Mouse (Mus musculus) kidney, adult 9 months (tissue): ENCODE results near the gene Sptlc2.
"Not testable (repeated sequence)": the region's sequence is repeated elsewhere in the genome, so short reads cannot be mapped to it uniquely, and the experiment has no call there.

ENCODE experiments used
- DNase-seq: peaks from one replicate; pipeline ENCODE4 v3.0.0; 2022

Gene Sptlc2

DNA sequence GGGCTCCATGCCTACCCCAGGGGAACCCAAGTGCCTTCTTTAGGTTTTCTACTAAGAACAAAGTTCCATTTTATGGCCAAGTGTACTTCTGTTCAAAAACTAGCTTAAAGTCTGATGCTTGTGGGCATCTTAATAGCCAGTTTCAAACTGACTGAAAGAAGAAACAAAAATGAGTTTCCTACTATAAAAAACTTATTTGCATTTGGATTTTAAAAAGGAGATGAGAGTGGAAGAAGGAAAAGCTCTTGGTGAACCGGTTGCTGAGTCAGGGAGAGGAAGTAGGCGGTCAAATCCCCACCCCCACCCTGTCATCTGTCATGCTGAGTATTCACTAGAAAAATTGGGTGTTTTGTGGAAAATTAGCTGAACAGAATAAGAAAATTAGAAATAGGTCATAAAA, 57.9 kb downstream of the Sptlc2 start:
- no peak for DNase-seq

DNA sequence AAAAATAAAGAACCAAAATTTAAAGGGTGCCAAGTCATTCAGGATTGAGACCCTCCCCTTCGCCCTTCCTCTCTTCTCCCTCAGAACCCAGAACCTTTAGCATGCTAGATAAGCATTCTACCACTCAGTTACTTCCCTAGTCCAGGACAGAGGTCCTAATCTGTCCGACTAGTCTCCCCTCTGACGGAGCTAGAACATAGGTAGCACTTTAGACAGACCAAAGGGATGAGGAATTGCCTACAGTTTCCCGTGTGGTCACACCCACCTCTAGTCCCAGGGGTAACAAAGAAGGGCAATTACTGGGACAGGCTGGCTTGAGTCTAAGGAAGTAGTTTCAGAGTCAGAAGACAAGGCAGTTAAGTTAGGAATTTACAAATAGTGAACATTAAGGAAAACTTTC, 60.1 kb downstream of the Sptlc2 start:
- DNase-seq, result no peak

DNA sequence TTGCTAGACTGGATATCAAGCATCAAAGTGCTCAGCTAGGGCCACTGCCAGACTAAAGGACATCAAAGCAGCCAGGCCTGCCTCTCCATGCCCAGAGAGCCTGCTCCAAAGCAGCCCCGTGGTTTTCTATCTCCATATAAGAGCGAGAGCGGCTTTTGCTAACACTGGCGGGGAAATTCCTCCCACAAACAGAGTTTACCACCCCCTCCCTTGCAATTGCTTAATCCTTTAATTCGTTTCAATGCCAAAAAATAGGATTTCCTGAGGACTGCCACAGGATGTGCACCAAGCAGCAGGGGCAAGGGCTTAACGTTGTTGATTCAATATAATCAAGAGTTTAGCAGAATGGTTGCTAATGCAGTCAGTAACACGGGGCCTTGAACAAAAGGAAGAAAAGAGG, 60.5 kb downstream of the Sptlc2 start:
- DNase-seq, result no peak

DNA sequence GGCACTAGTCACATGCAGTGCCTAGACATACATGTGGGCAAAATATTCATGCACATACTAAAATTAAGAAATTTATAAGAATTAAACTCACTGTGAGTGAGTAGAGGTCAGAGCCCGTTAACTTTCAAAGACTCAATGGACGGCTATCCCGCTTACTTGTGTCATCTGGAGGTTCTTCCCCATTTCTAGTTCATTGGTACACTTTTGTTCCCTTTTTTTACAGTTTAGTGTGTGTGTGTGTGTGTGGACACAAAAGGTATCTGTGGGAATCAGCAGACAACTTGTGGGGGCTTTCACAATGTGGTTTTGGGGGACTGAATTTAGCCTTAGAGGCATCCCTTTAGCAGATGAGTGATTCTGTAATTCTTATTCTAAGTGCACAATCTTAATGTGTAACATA, 62.7 kb downstream of the Sptlc2 start:
- DNase-seq, result no peak

DNA sequence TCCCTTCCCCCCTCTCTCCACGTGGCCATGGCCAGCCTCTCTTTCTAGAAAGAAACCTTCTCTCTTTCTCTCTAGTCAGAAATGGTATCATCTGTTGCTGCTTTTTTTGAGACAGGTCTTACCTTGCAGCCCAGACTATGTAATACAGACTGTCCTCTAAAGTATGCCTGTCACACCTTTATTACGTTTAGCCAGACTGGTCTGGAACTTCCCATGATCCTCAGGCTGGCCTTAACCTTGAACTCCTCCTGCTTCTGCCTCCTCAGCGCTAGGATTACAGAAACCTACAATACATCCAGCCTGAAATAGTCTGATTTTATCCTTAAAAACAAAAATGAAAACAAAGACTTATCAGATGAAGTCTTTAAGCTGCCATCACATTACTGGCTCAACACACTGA, 68.9 kb downstream of the Sptlc2 start:
- no peak for DNase-seq

DNA sequence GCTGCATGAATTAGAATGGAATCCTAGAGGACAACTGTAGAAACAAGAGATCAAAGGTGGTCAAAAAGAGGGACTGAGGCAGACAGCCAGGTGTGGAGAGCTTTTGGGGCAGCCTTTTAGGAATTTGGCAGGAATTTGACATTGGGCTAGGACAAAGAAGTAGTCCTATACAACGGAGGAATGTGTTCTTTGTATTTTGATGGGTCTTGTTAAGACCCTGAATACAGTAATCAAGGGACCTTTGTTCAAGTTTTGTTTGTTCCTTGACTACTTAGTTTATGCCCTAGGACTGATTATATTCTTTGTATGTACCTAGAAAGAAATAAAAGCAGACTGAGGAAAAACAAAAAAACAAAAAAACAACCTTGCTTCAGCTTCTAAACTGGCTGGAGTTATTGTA, 70.2 kb downstream of the Sptlc2 start:
- DNase-seq, result no peak

DNA sequence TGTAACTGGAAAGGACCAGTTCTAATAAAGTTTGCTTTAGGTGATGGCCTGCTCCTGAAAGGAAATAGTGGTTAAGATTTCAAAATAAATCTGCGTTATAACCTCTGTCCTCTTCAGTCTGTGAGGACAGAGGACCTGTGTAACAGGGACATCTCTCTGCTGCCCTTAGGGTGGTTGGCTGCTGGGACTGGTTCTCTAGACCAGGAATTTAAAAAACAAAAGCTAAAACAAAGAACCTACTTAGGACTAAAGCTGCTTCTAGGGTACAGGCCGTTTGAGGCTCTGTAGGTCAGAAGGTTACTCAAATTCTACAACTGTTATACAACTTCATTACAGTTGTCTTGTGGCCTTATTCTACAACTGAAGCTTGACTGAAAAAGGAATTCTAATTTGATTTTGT, 75.1 kb downstream of the Sptlc2 start:
- no peak for DNase-seq

DNA sequence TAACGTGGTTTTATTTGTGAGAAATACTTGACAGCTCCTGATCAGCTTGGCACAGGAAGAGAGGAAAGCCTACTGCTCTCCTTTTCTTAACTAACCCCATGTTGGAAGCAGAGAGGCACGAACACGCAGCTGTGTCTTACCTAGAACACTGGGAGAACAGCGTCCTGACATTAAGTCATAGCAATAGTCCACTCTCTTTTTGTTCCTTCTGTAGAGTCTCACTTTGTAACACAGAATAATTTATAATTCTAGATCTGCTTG, 81.6 kb downstream of the Sptlc2 start:
- DNase-seq, result not testable (repeated sequence)

DNA sequence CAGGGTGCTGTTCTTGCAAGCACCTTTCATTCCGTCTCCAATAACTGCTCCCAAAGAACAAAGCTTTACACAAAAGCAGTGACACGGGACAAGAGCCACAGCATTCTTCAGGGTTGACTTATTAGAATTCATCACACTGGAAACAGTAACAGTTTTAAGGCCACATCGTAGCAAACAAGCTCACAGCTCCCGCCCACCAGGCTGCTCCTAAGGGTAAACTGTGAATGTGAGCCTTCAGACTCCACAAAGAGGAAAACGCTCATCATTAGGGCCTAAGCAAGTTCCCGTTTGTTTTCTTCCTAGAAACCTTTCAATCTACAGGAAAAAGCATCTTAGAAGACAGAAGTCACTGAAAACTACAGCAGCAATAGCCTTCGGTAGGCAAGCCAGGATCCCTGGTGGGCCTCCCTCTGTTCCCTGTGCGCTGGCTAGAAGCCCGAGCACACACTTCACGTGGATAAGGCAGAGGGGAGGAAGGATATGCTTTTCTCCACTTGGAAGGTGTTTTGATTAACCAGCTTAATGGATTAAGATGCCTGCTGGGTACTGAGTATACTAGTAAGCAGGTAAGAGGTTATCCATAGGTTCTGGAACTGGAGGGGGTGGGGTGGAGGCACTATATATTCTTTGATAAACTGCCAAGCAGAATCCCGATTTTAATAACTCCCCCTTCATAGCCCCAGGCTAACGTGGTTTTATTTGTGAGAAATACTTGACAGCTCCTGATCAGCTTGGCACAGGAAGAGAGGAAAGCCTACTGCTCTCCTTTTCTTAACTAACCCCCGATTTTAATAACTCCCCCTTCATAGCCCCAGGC, 82.2 kb downstream of the Sptlc2 start:
- no peak for DNase-seq

DNA sequence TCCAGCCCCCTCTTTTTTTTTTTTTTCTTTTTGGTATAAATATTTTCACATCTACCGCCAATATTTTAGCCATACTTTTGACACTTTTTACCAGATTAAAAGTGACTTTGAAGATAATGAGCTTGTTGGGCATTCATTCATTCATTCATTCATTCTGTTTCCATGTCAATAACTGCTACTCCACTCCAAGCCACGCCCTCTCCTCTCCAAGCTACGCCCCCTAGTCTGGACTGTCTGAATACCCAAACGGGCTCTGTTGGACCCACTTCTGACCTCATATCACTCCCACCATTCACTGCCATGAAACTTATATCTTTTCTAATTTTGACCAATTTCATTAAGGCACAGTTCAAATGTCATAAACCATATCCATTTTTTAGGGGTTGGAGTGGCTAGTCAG, 87.0 kb downstream of the Sptlc2 start:
- DNase-seq, result no peak

DNA sequence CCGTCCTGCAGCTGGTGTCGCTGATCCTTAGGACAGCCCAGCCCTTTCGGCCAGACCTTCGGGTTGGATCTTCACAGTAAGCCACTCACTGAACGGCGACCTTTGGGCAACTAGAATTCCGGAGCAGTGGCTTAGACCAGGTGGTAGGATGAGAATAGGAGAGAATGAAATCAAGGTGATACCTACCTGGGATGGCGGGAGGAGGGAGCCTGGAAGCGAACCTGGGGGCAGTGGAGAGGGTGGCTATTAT, 87.8 kb downstream of the Sptlc2 start:
- DNase-seq, result peak; percentile 10

DNA sequence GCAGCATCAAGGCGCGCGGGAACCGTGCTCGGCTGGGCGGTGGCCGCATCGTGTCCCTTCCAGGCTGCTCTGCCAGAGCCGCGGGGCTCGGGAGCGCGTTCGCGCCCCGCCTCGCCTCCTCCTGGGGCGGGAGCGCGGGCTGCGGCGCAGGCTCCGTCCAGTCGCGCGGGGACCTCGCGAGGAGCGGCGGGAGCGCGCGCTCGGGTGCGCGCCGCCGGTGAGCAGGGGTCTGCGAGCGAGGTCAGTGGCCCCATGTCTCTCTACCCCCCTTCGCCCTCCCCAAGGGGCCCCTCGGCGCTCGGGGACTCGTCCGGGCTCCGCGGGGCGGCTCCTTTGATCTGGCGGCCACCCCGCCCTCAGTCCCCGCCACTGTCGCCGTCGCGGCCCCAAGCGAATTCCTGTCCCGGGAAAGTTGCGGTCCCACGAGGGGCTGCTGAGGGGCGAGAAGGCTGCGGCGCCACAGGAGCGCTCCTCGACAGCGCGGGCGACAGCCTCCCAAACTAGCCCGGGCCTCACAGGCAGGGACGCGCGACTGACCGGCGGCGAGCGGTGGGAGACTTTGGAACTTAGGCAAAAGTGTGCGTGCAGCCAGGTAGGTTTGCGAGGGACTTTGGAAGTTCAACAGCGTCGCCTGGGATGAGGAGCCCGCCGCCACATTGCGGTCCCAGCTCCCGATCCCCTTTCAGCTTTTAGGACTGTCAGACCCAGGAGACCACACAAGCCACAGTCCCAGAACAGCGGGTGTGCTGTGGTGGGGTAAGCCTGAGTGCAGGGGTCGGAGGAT, 88.3 kb downstream of the Sptlc2 start, which contains the start of gene Ism2:
Gene Ism2, minus strand, starts transcription at position 49 of the 784 bp plus-strand sequence.
- peak; percentile 19 for DNase-seq

DNA sequence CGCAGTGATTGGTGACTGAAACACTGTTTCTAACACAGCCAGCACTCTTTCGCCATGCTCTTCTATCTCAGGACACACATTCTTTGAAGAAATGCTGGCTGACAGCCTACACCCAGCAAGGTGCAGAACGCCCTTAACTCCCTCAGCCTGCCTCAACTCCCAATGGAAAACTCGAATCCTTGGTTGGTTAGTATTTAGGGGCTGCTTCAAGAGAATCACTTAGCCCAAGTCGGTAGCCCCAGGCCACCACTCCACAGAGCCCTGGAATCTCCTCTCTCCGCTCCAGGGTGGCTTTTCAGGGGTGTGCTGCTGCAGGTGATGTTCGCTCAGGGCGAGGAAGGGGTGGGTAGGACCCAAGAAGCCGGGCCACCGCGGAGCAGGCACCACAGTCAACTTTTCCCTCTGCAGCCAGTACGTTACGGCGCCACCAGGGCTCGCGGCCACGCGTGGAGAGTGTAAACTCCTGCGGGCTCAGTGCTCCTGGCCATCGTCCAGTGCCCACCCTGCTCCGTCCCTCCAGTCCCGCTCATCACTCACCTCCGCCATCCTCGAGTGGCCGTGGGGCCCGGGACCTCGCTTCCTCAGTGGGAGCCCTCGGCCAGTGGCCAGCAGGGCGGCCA, 89.0 kb downstream of the Sptlc2 start:
- no peak for DNase-seq

DNA sequence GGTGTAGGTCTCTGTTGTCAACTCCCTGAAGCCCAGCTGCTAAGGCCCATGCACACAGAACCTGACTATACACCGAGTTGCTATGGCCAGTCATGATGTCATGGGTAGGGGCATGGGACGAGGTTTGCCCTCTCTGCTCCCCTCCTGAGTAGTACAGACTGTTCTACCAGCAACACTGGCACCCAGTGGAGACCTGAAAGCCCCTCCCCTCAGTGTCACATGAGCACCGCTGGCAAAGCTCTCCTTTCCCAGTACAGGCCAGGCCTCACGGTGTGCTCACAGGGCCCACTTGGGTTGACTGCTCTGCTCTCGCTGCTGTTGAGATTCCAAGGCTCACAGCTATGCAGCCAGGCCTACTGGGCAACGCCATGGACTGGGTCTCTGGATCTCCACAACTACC, 94.2 kb downstream of the Sptlc2 start:
- DNase-seq, result no peak

DNA sequence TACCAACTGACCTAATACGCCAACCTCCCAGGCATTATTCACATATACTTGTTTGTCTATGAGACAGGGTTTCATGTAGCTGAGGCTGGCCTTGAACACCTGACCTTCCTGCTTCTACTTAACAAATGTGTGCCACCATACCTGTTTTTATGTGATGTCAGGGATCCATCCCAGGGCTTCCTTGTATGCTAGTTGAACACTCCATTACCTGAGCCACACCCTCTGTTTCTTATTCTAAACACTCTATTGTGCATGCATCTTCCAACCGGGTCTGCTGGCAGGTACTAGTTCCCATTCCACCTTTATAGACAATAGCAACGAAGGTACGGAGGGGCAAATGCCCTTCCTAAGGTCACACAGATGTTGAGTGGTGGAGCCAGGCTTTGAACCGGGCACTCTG, 99.1 kb downstream of the Sptlc2 start:
- no peak for DNase-seq

DNA sequence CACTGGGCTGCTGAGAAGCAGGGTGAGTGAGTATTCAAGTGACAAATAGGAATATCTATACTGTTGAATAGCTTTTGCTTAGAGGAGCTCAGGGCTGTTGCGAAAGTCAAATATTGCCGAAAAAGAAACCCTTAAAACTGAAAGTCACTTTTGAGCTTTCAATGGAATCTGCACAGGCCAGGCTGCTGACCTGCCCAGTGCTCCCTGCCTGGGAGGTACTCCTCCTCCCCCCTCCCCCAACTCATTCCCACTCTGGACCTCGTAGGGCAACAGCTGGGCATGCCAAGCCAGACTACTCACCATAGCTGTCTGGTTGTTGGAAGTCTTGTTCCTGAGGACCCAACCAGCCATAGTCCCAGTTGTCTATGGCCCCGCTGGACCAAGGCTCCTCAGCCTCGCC, 103.4 kb downstream of the Sptlc2 start:
- no peak for DNase-seq

DNA sequence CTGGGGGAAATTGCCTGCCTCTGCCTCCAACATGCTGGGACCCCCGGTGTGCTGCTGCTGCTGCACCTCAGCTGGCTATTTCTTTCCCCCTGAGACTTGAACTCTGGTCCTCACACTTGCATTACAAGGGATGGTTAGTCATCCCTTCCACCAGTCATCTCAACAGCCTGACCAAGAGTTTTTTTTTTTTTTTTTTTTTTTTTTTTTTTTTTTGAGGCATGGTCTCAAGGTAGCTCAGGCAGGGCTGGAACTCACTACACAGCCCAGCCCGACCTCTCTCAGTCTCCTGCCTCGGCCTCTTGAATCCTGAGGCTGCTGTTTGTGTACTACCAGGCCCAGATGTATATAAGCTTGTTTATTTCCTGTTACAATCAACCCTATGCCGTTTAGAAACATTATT, 103.9 kb downstream of the Sptlc2 start:
- DNase-seq, result no peak

DNA sequence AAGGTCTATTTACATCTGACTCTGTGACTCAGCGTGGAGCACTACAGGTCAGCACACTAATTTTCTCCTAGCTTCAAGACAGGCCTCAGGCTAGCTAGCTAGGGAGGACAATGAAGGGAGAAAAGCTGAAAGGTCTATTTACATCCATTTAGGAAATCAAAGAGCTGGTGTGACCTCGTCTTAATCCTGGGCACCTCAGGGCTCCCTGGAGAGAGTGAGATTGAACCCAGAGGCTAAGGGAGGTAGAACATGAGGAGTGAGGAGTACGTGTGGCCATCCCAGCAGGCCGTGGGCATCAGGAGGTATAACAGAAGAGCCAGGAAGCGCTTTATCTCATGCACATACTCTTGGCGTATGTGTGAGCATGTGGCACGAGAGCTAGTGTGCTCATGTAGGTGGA, 104.4 kb downstream of the Sptlc2 start:
- DNase-seq, result no peak

DNA sequence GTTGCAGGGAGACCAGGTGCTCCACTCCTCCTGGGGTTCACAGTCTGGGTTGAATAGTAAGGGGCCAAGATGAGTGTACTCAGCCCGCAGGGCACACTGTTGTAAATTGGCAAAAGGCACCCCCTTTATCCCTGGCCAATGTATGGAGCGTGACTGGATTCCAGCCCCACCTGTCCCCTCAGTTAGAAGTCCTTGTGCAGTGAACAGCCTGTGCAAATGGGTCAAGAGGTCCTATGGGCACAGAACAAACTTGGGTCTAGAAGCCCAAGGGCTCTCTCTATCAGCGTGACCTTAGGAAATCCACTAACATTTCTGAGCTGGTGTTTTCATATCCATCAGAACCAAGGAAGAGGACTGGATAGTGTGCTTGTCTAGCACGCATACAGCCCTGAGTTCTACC, 105.4 kb downstream of the Sptlc2 start:
- no peak for DNase-seq

DNA sequence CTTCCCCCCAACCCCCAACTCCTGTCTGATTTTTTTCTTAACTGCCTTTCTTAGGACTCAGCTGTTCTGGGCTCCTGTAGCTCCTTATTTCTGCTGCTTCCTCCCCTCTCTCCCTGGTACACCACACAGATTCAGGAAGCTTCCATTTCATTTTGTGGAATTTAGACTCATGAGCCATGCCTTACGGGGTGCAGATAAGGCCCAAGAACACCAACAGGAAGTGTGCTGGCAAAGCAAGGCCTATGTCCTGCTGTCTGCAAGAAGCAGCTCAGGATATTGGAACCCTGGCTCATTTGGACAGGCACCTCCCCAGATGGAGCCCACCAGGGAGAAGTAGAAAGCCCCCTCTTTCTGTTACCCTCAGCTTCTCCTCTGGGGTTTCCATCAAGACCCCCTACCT, 106.4 kb downstream of the Sptlc2 start:
- no peak for DNase-seq

DNA sequence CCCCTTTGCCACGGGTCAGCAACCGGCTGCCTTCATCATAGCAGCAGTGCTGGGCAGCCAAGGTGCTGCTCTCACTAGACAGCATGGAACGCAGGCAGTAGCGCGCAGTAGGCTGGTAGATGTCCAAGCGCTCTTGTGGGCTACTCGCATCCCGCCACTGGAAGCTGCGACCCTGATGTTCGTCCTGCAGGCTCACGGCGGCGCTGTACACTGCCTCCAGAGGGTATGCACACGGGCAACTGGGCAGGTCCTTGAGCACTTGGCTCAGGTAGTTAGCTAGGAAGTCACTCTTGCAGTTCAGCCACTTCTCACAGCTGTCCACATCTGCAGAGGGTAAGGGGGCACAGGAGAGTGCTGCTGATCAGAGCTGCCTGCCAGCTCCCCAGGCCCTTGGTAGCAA, 108.3 kb downstream of the Sptlc2 start:
- peak; percentile 14 for DNase-seq

DNA sequence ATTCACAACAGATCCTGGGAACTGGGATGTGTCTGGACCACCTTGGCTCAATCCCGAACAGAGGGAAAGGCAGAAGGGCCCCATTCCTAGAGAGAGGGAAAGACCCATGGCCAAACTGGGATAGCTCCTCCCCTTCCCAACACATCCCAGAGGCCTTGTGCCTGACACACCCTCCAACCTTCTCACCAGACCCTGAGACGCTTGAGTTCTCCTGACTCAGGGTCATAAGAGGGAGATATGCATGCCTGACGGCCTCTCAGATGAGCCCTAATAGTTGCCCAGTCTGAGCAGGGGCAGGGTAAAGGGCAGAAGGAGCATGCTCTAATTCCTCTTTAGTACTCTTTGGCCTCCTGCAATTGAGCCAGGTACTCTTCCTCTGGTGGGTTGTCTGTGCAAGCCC, 108.8 kb downstream of the Sptlc2 start:
- DNase-seq, result peak; percentile 13

DNA sequence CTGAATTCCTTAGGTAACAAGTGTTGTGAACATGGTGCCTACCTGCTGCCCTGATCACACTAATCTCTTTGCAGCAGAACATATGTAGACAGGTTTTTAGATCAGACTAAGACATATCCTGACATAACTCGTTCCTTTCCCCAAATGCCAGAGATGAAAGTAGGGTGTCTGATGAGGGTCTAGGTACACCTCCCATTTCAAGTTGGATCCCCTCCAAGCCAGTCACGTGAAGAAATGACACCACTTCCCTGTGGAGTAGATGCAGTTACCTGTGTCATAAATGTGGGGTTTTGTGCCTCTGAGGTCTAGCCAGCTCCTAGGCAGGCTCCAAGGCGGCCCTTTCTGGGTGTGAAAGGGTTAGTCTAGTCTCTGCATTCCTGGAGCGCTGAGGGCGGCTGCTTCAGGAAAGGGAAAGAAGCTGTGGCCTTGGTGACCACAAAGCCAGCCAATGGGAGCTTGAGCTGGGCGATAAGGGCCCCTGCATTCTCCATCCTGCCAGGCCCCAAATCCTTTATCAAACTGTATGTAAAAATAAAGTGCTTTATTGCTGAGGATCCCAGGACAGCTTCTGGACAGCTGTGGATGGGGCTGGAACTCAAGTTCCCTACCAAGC, 109.9 kb downstream of the Sptlc2 start:
- DNase-seq, result no peak

DNA sequence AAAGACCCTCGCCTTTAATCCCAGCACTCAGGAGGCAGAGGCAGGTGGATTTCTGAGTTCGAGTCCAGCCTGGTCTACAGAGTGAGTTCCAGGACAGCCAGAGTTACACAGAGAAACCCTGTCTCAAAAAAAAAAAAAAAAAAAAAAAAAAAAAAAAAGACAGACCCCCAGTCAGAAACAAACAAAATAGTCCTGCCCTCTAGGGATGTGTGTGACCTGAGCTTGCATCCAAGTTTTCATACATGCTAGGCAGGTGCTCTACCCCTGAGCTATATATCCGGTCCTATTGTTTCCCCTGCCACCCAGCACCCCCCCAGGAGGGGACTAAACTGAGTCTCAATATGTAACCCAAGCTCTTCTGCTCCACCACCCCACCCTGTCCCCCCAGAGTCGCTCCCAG, 110.9 kb downstream of the Sptlc2 start:
- not testable (repeated sequence) for DNase-seq
